Mouse (Mus musculus) lung, postnatal 36 days (tissue): ENCODE data around the gene Efna5.

Experiments used
- DNase-seq: peaks from one replicate; pipeline ENCODE4 v3.0.0; 2022; ENCODE audit warnings: mixed read lengths

Efna5 gene

DNA sequence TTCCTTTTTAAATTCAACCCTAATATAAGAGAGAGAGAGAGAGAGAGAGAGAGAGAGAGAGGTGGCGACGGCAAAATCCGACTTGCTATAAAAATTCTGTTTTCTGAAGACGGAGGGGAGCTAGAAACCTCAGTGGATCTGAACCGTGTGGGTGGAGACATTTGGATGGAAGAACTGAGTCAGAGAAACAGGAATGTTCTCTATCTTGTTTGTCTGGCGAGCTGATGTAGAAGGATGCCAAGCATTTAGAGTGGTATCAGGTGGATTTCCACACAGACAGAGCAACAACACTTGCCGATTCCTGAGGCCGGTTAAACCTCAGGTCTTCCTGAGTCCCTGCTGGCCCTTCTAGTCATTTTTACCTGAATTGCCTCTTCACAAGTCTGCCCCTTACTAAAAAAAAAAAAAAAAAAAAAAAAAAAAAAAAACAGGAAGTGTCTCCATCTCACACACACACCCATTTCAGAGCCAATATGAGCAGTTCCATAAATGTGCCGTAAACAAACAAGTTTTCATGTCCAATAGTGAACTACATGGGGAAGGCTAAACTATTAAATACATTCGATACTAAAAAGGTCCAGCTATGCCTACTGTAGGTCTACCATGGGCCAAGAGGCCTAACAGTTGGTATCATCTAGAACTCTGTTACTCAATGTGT, 231.7 kb downstream of the Efna5 start:
- DNase-seq: peak; percentile 67

DNA sequence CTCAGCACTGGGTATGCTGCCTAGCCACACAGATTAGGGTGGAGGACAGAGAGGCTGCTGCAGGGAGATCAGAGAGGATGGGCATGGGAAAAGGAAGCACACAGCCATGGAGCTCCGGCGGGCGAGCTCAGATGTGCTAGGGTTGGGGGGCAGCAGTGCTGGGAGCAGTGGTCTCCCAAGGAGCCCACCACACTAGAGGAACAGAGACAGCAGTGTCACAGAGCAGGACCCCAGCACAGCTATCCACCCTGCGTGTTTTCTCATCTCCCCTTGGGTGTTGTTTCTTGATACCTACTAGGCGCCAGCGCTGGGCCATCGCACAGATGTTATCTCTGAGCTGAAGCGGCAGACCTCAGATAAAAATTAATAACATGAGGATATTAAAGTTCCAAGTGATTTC, 234.3 kb downstream of the Efna5 start:
- DNase-seq: no peak

DNA sequence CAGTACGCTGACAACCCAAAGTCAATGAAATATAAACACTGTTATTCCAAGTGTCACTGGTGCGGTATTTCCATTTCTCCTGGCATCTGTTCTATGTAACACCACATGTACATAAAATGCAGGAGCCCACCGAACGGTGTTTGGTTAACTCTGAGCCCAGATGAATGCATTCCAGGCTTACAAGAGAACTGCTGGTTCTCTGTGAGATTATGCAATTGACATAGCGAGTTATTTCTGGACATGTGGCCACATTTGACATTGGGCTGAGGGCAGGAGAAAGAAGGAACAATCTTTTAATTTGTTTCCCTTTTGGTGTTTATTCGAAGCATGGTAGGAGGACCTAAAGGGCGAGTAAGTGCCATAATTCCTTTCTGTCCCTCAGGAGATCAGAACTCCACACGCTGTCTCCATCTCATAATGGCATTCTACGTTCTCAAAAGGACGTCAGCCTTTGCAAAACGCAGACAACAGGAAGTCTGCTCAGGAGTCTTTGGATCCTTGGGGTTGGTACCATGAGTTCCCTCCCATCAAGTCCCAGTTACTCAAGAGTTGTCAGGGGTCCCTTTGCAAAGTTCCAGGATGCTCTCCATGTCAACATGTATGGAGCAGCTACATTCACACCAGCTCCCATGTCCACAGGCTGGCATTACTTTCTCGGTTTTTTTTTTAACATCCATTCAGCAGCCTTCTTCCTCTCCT, 238.5 kb downstream of the Efna5 start:
- DNase-seq: peak; percentile 11

DNA sequence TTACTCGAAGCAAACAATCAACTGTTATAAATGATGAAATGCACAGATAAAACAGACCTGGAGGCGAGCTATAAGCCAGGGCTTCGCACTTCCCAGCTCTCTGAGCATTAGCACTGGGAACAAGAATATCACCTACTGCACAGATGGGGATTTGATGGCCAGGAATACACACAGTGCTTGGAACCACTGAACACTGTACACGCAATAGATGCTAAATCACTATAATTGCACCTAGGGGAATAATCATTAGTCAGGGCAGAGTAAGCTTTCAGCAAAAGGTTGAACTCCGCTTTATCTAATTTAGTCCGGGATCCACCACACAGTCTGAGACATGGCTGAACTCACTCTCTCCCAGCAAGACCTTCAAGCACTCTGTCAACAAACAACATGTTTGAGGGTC, 240.5 kb downstream of the Efna5 start:
- DNase-seq: no peak

DNA sequence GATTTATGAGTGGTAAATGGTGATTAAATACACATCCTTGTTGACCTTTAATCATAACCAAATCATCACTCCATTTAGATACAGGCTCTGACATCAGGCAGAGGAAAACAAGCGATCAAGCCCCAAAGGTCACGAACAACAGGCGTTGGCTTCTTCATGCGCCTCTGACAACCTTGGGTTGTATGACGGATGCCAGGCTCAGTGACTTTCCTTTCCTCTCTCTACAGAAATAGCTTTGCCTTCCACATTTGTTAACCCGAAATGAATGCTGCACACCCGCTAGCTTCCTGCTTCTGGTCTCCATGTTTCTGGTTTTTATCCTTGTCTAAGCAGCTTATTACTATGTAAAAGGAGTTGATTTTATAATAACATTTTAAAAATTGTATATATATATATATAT, 244.2 kb downstream of the Efna5 start:
- no peak for DNase-seq

DNA sequence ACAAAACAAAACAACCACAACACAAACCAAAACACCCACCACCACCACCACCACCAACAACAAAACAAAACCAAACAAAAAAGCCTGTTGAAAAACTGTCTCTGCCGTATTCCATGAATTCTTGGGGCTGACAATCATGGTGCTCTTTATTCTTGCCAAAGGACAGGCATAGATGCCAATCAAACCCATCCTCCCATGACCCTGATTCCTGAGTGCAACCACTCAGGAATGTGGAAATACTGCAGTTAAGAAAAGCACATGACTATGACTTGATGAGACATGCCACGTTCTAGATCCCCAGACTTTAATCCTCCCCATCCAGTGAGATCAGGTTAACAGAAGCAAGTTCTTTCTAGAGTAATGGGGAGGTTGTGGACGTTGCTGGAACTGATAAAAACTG, 246.2 kb downstream of the Efna5 start:
- no peak for DNase-seq

DNA sequence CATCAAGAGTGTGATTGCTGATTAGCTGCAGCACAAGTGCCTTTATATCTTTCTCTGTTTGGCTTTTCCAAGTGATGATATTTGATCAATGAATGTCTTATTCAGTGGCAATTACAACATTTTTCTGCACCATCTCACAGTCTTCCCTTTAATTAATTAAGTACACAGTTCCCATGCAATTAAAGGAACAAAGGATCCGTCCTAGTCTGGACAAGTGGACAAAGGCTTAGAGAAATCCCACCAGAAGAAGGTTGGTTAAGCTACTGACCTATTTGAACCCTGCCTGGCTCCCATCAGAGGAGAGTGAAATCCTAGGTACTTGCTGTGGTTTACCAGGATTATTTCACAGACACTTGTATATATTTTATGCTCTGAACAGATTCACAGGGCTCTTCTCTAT, 252.6 kb downstream of the Efna5 start:
- no peak for DNase-seq

DNA sequence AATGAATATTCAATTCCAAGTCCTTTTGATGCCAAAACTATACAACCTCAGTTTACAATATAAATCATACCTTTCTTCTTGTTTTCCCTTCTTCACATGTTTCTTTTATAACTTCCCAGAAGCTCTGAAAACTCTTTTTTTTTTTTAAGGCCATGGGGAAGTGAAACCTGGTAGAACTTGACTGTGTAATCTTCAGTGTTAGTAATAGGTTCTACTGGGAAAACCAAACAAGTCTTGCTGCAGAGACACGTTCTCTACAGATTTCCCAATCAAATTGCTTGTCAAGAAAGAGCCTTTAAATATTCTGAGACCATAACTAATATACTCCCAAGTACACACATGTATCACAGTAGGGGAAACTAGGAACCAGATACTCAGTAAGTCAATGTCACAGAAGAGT, 253.6 kb downstream of the Efna5 start:
- DNase-seq: no peak

DNA sequence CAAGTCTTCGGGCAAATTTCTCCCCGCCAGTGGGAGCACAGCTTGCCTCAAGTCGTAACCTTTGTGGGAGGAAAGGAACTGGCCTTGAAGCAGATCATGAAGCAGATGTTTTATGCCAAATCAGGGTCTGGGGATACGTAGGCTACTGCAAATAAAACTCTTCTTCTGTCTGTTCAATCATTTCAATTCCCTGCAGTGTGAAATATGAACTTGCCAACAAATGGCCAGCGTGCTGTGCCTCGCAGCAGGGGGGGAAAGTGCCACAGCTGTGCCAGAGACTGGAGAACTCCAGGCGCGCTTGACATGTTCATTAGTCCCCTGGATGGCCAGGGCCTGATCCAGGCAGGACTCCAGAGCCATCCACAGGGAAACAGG, 255.5 kb downstream of the Efna5 start:
- no peak for DNase-seq

DNA sequence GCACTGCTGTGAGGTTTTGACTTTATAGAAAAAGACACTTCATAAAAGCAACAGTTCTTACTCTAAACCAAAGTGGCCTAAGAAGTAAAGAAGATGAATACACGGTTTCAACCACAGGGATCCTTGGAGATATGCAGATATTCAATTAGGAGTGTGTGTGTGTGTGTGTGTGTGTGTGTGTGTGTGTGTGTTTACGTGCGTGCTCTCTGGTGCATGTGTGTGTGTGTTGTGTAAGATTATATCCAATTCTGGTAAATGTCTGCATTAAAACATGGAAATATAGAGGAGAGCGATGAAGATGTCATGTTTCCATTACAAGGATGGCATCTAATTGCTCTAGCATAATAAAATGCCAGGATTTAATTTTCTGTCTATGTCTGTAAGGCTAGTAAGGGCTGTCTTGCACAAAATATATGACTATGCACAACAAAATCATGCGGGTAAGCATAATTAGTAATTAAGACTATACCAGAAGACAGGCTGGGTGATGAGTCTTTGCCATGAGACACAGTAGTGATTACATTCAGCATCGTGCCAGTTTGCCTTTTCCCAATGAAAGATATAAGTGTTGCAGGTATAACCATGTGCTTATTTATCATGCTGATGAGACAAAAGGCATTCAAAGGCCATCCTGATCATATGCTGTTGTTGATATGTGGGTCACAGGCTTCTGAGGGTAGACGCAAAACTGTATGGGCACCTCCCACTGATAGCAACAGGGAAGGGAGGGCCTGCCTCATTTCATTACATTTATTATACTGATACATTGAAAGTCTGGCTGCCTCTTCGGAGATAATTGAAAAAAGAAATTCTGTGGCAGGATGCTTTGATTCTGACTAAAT, 256.1 kb downstream of the Efna5 start:
- no peak for DNase-seq

DNA sequence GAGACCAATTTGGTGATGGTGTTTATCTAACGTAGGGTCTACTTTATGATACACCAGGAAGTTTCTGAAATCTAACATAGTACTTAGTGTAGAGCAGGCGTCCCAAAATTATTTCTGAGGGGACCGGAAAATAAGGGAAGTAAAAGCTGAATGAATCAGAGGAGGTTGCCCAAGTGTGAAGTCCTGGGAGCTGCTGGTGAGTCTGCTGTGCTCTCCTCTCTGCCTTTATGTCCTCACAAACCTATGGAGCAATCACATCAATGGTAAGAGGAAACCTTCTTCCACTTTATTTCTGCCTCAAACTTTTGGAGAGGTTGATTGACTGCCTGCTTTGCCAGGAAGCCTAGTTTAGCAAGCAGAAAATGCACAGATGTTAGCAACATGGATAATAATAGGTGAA, 257.9 kb downstream of the Efna5 start:
- DNase-seq: no peak

DNA sequence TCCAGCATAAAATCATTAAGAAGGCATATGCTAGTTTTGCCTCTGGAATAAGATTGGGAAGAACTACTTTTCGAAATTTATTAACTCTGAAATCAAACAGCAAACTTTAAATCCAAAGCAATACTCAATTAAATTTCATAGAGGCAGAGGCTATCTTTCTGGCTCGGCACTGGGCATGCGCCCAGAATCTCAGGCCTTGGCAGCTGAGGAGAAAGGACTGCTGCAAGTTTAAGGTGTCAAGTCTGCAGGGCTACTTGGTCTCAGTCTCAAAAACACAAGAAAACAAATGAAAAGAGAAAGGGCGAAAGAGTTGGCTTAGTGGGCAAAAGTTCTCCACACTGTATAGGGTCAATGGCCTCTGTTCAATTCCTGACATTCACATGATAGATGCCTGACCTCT, 258.6 kb downstream of the Efna5 start:
- DNase-seq: no peak

DNA sequence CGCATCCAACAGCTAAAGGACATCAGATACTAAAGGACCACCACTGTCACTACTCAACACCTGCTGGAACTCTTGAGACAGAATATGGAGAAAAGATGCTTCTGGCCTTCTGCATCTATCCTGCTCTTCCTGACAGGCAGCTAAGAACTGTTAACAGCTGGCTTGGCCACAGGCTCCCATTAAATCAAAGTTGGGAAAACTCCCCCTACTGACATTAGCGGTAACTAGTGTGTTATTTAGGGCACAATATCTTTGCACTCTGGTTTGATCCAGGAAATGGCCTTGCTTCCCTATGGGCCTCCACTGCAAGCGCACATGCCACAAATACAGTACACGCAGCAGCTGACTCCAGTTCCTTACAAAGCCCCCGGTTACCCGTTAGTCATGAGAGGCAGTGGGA, 266.0 kb downstream of the Efna5 start:
- DNase-seq: no peak

DNA sequence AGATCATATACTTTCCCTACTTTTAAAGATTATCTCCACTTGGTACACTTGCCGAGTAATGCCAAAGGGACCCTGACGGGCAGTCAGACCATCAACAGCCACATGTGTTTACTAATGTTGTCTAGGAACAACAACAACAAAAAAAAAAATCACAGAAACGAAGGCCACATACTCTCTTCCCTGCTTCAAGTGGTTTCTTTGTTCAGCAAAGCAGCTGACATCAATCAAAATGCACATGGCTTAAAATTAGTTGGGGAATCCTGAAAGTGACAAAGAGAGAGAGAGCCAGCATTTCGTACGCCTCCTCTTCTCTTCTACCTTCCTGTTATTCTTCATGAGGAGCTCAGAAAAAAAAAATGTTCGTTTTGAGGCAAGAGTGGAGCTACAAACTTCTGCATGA, 266.4 kb downstream of the Efna5 start:
- DNase-seq: no peak

DNA sequence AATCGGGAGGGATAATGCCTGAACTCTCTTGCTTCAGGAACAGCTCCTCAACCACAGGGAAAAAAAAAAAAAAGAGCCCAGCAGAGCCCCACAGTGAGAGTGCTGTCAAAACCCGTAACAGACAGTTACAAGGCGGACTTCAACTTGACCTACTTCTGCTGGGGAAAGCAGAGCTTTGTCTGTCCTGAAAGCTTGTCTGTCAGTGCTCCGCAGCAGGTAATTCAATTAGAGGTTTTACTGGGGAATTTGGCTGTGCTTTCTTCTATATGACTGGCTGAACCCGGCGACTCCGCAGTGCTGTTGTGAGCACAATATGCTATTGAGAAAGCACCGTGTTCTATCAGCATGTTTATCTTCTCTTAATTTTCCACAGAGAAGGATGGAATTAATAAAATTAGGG, 266.9 kb downstream of the Efna5 start:
- DNase-seq: no peak

DNA sequence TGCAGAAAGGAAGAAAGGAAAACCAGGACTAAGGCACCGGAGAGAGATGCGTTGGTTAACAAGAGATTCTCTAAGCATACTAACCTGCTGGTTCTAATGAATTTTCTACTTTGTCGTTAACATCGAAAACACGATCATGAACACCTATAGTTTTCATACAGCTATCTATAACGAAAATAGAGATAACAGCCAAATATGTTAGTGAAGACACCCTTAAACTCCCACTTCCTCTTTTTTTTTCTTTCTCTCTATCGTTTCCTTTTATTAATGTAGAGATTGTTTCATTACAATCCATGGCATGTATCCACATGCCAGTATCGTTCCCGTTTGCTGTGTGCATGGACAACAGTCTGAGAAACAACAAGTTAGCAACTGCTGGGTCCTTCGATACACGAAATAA, 267.9 kb downstream of the Efna5 start:
- no peak for DNase-seq

DNA sequence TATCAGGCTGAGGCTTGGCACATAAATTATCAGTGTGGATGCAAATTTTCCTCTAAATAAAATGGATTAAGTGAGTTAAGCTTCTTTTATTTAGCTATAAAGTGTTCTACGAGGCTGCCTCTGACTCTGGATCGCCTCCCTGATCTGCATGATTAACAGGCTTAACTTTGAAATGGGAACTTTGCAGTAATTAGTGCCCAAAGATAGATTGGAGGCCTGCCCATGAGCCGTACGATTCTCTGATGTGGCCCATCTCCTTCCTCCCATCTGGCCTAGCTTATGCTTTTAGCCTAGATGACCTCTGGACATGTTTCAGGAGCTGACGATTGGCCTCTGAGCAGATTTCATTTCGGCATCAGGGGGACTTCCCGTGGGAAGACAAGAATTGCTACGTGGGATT, 273.0 kb downstream of the Efna5 start:
- DNase-seq: no peak

DNA sequence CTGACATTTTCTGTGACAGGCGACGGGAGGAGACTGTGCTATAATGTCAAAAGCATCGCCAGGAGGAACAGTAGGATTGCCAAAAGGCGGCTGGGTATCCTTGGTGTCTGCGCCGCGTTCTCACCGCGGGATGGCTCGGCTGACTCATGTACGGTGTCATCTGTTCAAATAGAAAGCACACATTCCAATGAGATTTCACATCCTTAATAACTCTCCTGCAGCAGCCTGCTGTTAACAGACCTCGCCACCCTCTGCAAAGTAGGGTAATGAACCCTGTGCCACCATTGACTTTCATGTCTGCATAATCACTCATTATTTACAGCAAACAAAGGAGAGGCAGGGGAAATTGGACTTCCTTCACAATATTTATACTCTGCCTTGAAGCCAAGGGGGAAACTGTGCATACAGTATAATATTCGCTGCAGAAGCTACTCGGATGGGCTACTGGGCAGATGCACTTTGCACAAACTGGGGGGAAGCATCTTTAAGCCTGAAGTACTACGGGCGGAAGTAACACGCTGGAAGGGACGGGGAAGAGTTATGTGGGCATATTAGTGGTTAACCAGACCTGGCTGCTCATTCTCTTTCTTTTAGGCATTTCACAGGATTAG, 273.7 kb downstream of the Efna5 start:
- DNase-seq: no peak

DNA sequence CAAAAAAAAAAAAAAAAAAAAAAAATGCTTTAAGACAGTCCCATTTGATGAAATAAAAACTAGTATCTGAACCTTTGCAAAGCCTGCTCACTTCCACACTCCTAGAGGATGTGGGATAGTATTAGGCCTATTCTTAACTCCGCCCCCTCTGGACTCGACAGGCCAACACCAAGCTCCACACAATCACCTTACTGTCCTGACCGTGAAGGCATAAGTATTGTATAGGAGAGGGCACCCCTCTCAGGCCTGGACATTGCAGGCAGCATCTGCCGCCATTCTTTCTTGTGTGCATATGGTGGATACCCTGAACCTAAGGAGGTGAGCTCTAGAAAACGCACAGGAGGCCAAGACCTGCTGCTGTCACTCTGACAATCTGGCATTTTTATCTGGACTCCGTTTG, 274.4 kb downstream of the Efna5 start:
- no peak for DNase-seq

DNA sequence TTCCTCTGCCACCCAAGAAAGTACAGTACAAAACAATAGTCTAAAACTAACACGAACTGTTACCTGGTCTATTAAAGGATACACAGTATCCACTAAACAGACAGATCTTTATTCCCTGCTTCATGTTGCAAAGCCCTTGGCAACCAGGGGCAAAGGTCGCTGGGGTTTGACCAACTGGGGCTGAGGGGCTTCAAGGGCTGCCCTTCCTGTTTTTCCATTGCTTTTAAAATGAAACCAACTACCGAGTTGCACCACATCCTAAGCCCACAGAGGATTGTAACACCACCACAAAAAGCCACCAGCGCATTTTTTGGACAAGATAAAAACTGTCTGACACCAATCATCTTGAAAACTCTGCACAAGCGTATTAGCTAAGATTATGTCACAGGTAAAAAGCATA, 276.8 kb downstream of the Efna5 start:
- no peak for DNase-seq

DNA sequence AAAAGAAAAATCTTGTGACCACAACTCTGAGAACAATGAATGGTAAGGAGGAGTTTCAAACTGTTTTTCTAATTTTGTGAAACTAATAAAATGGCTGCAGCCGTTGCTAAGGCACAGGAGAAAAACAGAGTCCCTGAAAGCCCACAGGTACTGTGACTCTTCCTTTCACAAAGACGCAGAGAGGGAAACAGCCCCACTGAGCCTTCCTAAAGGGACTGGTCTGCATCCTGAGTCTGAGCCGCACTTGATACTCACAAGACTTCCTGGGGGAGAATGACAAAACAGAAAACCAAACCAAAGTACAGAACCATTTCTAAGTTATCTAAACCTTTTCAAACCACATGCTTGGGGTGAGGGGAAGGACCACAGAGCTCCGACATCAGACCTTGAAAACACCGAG, 277.5 kb downstream of the Efna5 start:
- no peak for DNase-seq

DNA sequence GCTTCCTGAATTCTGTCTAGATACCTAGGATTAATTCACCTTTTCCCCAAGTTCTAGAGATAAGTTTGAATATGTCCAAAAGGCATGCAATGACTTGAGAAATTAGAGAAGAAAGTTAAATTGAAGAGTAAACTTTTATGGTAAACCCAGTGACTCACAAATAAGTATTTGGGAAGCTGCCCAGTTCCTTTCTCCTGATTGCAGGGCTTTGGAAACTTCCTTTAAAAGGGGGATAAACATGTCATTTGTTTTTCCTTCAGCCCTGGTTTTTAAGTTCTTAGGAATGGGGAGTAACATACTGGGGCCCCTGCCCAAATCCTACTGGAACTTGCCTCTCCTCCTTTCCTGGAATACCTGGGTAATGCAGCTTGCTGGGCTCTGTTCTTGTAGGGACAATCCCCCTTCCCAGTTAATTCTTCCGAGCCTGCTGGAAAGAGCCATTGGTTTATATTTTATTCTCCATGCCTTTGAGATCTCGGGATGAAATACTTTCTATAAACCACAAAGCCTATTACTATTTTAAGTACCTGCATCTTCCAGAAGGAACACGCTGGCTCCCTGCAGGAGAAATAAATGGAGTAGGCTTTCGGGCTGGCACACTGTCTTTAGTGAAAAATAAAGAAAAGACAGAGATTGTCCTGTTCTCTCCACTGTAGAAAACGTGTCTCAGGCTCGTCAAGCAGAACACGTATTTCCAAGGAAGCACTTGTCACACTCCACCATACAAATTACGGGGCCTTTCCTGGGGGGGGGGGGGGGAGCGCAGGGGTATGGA, 282.2 kb downstream of the Efna5 start:
- no peak for DNase-seq
